Mouse (Mus musculus) left cerebral cortex, adult 11 months (tissue): ENCODE results near the gene Ccdc13.

Source experiments
- DNase-seq: peaks from one replicate; pipeline ENCODE4 v3.0.0; 2022; ENCODE audit warnings: low spot score

Gene Ccdc13

GRCm38 (mm10) chr9:121838829-121839621 is at the start of gene Ccdc13:
Ccdc13 (minus strand) TSS chr9:121839461.
- peak; percentile 62 for DNase-seq

DNA sequence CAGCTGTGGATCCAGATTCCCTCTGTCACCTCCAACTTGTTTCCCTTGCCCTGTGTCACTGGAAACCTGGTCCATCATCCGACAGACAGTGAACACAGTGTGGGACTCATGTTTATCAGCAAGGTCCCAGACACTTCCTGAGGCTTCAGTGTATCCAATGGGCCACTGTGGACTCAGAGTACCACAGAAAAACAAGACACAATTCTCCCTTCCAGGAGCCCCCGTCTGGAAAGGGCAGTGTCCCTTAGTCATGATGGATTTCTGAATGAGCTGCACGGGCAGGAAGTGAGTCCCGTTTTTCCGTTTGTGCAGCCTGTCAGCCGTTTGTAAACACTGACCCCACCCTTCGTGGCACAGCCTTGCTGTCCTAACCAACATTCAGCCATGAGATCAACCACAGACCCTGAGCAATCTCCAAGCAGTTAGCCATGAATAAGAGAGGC is 42.8 kb upstream of the Ccdc13 start:
- no peak for DNase-seq

DNA sequence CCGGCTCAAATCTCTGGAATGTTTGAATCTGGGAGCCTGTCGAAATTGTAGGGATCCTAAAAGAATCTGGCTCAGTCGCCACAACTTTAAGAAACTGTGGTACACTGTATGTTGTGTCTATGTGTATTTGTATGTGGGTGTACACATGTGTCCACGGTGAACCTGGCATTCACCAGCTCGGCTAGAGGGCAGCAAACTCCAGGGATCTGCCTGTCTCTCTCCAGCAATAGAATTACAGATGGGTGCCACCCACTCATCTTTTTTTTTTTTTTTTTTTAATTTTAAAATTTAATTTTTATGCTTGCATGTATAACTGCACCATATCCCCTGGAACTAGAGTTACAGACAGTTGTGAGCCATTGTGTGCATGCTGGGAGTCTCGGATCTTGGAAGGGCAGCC is 42.0 kb upstream of the Ccdc13 start:
- DNase-seq, result no peak

DNA sequence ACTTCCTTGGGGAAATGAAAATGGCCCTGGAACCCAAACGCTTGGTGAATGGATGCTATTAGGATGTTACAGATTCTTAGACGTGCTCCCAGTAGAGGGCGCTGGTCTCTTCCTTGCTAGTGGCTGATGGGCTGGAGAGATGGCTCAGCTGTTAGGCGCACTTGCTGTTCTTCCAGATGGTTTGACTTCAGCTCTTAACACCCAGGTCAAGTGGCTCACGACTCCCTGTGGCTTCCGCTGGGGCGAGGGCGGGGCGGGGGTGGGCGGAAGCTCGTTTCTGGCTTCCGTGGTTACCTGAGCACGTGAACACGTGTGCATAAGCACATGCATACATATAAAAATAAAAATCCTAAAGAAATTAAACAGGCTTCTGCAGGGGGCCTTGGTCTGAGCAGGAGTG is 41.6 kb upstream of the Ccdc13 start:
- DNase-seq, result peak; percentile 61

GRCm38 (mm10) chr9:121877052-121877740 is 37.9 kb upstream of the Ccdc13 start:
- peak; percentile 68 for DNase-seq

GRCm38 (mm10) chr9:121873578-121873977 is 34.3 kb upstream of the Ccdc13 start:
- DNase-seq, result no peak

DNA sequence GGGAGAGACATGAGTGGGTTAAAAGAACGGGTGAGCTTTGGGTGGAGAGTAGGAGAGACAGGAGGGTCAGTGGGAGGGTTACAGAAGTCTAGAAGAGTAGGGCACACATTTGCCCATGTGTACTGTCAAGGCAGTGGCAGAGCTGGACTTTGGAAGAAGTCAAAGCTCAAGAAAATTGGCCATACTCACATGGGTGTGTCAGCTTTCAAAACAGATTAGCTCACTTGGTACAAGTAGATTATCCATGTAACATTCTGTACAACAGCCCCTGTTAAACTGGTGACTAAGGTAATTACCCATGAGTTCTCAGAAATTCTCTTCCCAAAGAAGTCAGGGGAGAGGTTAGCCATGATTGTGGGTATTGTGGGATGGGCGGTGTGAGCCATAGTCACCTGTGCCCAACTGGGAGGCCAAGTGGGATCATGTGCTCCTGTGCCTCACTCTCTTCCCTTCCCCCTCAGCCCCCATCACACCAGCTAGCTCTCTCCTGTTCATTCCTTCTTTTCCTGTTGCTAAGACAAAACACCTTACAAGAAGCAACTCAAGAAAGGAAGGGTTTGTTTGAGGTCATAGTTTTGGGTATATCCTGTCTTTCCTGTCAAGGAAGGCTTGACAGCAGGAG is 32.9 kb upstream of the Ccdc13 start:
- DNase-seq, result no peak

DNA sequence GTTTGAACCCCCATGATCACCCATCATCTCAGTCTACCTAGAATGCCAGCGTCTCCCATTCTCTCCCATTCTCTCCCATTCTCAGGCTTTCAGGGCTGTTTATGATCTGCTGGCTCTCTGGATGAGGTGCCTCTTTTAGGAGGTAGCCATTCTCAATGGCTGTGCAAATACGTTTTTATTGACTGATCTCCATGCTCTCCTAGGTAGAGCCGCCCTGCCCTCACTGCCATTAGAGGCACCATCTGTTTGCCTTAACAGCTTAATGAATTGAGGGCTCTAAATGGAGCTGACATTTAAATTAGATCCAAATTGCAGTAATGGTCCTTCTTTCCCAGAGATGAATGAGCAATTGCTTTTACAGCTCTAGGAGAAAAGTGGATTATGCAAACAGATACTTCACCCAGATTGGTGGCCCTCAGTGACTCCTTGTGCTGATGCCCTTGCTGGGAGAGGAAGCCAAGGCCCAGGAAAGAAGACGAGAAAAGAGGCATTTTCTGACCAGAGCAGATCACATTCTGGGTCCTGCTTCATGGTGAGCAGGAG is 30.8 kb upstream of the Ccdc13 start:
- DNase-seq, result no peak

DNA sequence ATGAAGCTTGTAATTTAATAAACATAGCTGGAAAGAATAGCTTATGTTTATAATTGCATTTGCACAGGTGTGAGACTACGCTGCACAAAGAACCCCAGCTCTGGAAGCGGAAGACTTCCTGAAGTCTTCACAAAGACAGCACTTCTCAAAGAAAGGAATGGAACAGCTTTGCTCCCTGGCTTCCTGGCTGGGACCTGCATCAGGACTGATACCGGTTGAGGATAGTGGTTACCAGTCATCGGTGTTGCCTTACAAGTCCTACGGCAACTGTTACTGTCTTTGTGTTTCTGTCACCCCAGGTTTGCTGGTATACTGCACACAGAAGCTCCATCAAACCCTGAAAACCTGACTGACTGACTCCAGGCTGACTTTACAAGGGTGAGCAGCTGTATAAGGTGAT is 30.2 kb upstream of the Ccdc13 start:
- DNase-seq, result no peak

DNA sequence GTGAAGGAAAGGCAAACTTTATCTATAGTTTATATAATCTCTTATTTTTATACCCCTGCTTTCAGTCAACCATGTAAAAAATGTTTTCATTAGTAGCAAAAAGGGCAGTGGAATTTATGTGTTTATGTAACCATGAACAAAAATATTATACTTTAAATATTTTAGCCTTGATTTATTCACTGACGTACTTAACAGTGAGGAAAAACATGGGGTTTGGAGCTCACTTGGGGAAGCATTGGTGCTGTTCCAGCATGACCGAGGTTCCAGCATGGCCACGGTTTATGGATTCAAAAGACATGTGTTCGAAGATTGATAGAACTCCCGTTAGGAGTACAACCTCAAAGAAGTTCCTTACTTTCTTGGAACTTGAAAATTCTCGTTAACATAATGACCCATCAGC is 29.0 kb upstream of the Ccdc13 start:
- no peak for DNase-seq

- DNase-seq, result no peak
Measured at GRCm38 (mm10) chr9:121867632-121868031, 28.4 kb upstream of the Ccdc13 start.

DNA sequence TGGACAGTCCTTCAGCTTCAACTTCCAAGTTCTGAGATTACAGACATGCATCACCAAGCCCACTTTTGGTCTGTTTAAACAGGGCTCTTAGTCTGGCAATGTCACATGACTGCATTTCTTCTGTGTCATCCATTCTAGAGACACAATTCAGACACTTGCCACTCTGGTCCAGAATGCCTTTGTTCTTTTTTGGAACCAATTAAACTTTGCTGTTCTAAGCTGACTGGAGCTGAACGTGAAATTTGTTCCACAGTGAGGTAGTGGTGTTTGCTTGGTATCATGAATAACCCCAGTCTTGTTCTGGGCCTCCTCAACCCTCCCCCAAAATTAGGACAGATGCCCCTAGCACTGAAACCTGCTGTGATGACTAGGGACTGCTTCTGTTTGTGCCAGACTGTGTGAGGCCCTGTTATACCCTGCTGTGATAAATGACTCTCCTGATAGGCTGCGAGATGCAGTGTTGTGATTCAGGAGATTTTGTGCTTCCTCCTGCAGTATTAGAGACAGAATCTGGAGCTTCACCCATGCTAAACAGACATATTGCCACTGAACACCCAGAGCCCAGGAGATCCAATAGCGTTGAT is 26.3 kb upstream of the Ccdc13 start:
- no peak for DNase-seq

DNA sequence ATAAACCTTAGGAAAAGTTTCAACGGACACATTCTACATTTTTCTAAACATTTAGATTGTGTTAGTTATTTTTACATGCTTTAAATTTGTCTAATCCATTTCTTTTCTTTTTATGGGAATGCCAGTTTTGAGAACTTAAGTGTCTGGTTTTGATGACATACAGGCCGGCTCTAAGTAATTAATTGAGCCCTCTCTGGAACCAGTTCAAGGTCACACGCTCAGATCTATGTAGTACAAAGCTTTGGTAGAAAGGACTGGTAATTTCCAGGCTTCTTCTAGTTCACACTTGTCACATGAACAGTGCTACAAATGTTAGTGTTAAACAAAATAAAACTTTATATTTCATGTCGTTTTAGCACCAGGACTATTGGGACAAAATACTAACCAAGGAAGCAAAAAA is 25.6 kb upstream of the Ccdc13 start:
- DNase-seq, result no peak

DNA sequence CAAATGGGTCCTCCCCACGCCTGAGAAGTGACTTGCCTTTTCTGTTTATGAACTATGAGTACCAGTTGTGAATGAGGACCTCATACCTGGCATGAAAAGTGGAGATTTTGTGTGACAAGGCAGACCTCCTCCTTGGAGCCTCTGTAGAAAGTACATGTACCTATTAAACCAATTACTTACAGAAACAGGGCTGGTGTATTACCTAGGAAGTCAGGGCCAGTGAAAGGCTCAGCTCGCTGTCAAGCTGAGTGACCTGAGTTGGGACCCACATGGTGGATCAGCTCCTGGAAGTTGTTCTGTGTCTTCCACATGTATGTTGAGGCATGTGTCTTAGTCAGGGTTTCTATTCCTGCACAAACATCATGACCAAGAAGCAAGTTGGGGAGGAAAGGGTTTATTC is 21.7 kb upstream of the Ccdc13 start:
- DNase-seq, result no peak

DNA sequence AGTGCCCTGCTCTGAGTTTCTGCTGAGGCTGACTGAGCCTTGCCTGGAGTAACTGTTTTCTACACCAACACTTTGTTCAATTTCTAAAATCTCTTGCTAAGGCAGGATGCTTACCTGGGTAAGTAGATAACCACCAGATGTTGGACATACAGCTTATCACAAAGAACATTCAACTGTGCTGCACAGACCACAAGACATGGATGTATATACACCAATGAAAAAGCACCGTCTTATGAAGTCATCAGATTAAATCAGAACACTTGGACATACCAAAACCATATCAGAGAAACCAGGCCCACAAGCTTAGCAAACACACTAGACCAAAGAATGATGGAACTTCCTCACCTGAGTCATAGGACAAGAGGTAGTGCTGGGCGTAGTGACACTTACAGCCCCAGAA is 20.1 kb upstream of the Ccdc13 start:
- no peak for DNase-seq

- no peak for DNase-seq
Measured at GRCm38 (mm10) chr9:121858153-121858488, 18.9 kb upstream of the Ccdc13 start, which contains the start of gene Higd1a. Higd1a (minus strand) TSS chr9:121858362.

- peak; percentile 97 for DNase-seq
Measured at GRCm38 (mm10) chr9:121857474-121858152, 18.4 kb upstream of the Ccdc13 start.

DNA sequence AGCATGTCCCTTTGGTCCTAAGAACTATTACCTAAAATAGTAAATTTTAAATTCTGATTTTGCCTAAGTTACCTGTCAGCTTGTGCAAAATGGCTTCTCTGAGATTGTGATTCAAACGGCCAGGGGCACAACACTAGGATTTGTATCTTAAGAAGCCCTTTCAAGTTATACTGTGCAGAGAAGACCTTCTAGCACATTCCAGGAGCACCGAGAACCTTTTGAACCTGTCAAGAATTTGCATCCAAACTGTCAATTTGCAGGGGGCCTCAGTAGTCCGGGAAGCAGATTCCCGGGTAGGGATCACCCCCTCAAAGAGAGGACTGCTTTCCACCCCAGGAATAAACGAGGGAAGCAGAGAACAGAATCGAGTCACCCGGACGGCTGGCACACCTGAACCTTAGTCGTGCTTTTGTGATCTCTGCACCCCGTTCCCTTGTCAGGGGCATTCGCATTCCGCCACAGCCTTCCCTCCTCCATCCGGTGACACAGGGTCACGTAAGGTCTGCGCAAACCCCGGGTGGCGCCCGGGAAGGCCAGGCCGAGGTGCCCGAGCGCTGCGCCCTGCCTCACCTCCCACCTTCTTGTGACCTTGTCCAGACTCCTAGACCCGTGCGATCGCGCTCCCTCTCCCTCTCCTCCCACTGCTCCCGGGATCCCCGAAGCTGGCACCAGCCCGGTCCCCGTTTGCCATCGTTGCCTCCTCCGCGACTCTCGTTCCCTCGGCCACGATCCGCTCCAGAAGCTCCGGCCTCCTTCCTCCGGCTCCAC is 17.6 kb upstream of the Ccdc13 start:
- DNase-seq, result no peak

DNA sequence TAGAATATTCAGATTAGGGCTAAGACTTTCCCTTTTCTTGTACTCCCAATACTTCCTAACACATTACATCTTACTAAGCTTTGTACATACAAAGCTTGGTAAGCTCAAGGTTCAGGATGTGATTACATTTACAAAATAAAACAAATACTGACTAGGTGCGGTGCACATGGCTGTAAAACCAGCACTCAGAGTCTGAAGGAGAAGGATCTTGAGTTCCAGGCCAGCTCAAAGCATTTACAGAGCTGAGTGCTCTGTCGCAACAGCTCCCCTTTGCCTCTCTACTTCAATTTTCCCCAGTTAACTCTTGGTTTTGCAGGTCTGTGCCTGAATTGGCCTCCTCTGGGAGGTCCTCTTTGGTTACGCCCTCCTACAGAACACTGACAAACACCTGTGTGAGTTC is 15.0 kb upstream of the Ccdc13 start:
- no peak for DNase-seq

- DNase-seq, result no peak
Measured at GRCm38 (mm10) chr9:121847842-121848241, 8.6 kb upstream of the Ccdc13 start.

DNA sequence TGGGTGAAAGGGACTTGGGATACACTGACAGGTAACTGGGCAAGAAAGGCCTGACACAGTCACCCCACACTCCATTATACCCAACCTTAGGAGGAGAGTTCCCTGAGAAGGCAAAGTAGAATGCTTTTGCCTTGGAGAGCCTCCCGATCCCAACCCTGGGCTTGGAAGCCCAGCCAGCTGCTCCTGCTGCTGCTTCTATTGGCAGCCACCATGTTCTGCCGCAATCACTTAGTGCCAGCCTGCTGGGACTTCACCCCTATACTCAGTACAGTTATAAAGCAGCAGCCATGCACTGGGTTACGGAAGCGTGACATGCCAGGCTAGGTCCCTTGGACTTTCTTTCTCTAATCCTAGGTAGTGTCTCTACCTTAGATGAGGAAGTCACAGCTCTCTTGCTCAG is 7.9 kb upstream of the Ccdc13 start:
- DNase-seq, result no peak
